Mouse (Mus musculus): ENCODE measurements around the gene Rab19. TPM values are rescaled to one million over a fixed set of nuclear protein-coding genes. Genes with fewer than 3 reads are reported as not detected.
"Not testable (repeated sequence)": the region's sequence is repeated elsewhere in the genome, so short reads cannot be mapped to it uniquely, and the experiment has no call there.

Rab19 gene
- total and polyA plus RNA-seq, 3 experiments = 0.10 TPM; not detected in 2

- H3K27me3 ChIP-seq (ENCODE audit: control insufficient read depth in 1 of 2, insufficient read depth in 2 of 2, low read length in 2 of 2); H3K9ac ChIP-seq (ENCODE audit: control insufficient read depth, low read depth, low read length, poor library complexity, severe bottlenecking); H3K27ac ChIP-seq (ENCODE audit: control insufficient read depth, low read depth, low read length); H3K79me2 ChIP-seq (ENCODE audit: control insufficient read depth, insufficient read depth, low read length, poor library complexity); H3K9me3 ChIP-seq (replicated peaks; ENCODE audit: insufficient read depth, low read length): not testable (repeated sequence)
- DNase-seq (ENCODE audit: low read depth, low spot score) = peak; percentile 72
- Histone ChIP-seq H3K4me1 (ENCODE audit: control insufficient read depth in 1 of 2, insufficient read depth in 2 of 2, low read length in 2 of 2) (peaks cover 5 to 20% of the 10 kb centered on the region in 2 experiments), H3K4me3 (ENCODE audit: control insufficient read depth in 1 of 2, insufficient read depth in 1 of 2, low read depth in 2 of 2, low read length in 2 of 2) (peak overlapping the region; percentile 9 to 49; a peak in 3 of 4 replicates), H3K36me3 (ENCODE audit: control insufficient read depth in 1 of 2, insufficient read depth in 2 of 2, low read length in 2 of 2) (peaks cover 0 to 14% of the 10 kb centered on the region in 2 experiments; a peak in 2 of 4 replicates)
- TF ChIP-seq MYC (IDR thresholded peaks at IDR 0.05; ENCODE audit: low read depth, low read length) (0 out of 2 replicates have a peak, but pooled peaks have one; percentile 57), TBP (IDR thresholded peaks at IDR 0.05; ENCODE audit: low read depth, low read length) (peak; percentile 96), CTCF (IDR thresholded peaks at IDR 0.05 in 2 of 3, conservative IDR thresholded peaks at IDR 0.05 in 1 of 3; ENCODE audit: control insufficient read depth in 1 of 3, insufficient read depth in 1 of 3, low read depth in 2 of 3, low read length in 3 of 3, poor library complexity in 1 of 3, severe bottlenecking in 1 of 3) (peak in 1 of 3 experiments; percentile 2; a peak in 1 of 6 replicates), MAFK (IDR thresholded peaks at IDR 0.05; ENCODE audit: borderline replicate concordance, low read depth, low read length) (peak; percentile 79; the same call in 1 of the 2 replicates)
Measured at GRCm38 (mm10) chr6:39378161-39378835, 2.7 kb upstream of the Rab19 start.

GRCm38 (mm10) chr6:39379224-39379623 is 1.8 kb upstream of the Rab19 start:
- H3K9ac ChIP-seq (ENCODE audit: control insufficient read depth, low read depth, low read length, poor library complexity, severe bottlenecking) = no peak overlapping the region
- peak; percentile 92 for DNase-seq (ENCODE audit: low read depth, low spot score)
- peak overlapping the region in 1 of 2 experiments; percentile 49; a peak in 2 of 4 replicates for H3K4me3 ChIP-seq (ENCODE audit: control insufficient read depth in 1 of 2, insufficient read depth in 1 of 2, low read depth in 2 of 2, low read length in 2 of 2)
- H3K9me3 ChIP-seq (replicated peaks; ENCODE audit: insufficient read depth, low read length) = no peaks in the 10 kb centered on the region
- H3K36me3 ChIP-seq (ENCODE audit: control insufficient read depth in 1 of 2, insufficient read depth in 2 of 2, low read length in 2 of 2) = peaks cover 0 to 14% of the 10 kb centered on the region in 2 experiments; a peak in 2 of 4 replicates
- peak overlapping the region; percentile 39; the same call in 1 of the 2 replicates for H3K27ac ChIP-seq (ENCODE audit: control insufficient read depth, low read depth, low read length)
- peaks cover 5 to 20% of the 10 kb centered on the region in 2 experiments for H3K4me1 ChIP-seq (ENCODE audit: control insufficient read depth in 1 of 2, insufficient read depth in 2 of 2, low read length in 2 of 2)
- H3K27me3 ChIP-seq (ENCODE audit: control insufficient read depth in 1 of 2, insufficient read depth in 2 of 2, low read length in 2 of 2) = no peaks in the 10 kb centered on the region
- H3K79me2 ChIP-seq (ENCODE audit: control insufficient read depth, insufficient read depth, low read length, poor library complexity) = no peaks in the 10 kb centered on the region; the same call in 1 of the 2 replicates
- TF ChIP-seq EP300 (IDR thresholded peaks at IDR 0.05; ENCODE audit: low read depth in 1 of 2, low read length in 2 of 2) (peak; percentile 68 to 71), RAD21 (IDR thresholded peaks at IDR 0.05; ENCODE audit: low read depth, low read length) (no peak), MXI1 (IDR thresholded peaks at IDR 0.05; ENCODE audit: low read depth, low read length) (peak; percentile 71; the same call in 1 of the 2 replicates), RCOR1 (IDR thresholded peaks at IDR 0.05; ENCODE audit: low read depth, low read length) (peak; percentile 100), POLR2AphosphoS5 (IDR thresholded peaks at IDR 0.05; ENCODE audit: borderline replicate concordance, low read depth, low read length) (no peak), CTCF (IDR thresholded peaks at IDR 0.05 in 2 of 3, conservative IDR thresholded peaks at IDR 0.05 in 1 of 3; ENCODE audit: control insufficient read depth in 1 of 3, insufficient read depth in 1 of 3, low read depth in 2 of 3, low read length in 3 of 3, poor library complexity in 1 of 3, severe bottlenecking in 1 of 3) (no peak), POLR2A (IDR thresholded peaks at IDR 0.05; ENCODE audit: control insufficient read depth in 1 of 2, insufficient read depth in 1 of 2, low read depth in 1 of 2, low read length in 2 of 2, poor library complexity in 1 of 2) (no peak), SMC3 (IDR thresholded peaks at IDR 0.05; ENCODE audit: low read depth, low read length) (no peak), ZC3H11A (IDR thresholded peaks at IDR 0.05; ENCODE audit: low read depth, low read length) (no peak), MAZ (IDR thresholded peaks at IDR 0.05; ENCODE audit: low read depth, low read length) (no peak), NELFE (IDR thresholded peaks at IDR 0.05; ENCODE audit: low read depth, low read length) (no peak), BHLHE40 (IDR thresholded peaks at IDR 0.05; ENCODE audit: borderline replicate concordance, low read depth, low read length) (peak; percentile 47; the same call in 1 of the 2 replicates), MEF2A (IDR thresholded peaks at IDR 0.05; ENCODE audit: extremely low read depth, insufficient replicate concordance, low read depth, low read length, poor library complexity, severe bottlenecking) (no peak), TCF12 (IDR thresholded peaks at IDR 0.05; ENCODE audit: low read depth, low read length) (peak; percentile 48), MYC (IDR thresholded peaks at IDR 0.05; ENCODE audit: low read depth, low read length) (peak; percentile 51; the same call in 1 of the 2 replicates), E2F4 (IDR thresholded peaks at IDR 0.05; ENCODE audit: borderline replicate concordance, low read depth, low read length) (no peak), ZNF384 (IDR thresholded peaks at IDR 0.05; ENCODE audit: low read depth, low read length) (no peak), MYB (IDR thresholded peaks at IDR 0.05; ENCODE audit: low read depth, low read length) (no peak), TBP (IDR thresholded peaks at IDR 0.05; ENCODE audit: low read depth, low read length) (0 out of 2 replicates have a peak, but pooled peaks have one; percentile 25), ZKSCAN1 (IDR thresholded peaks at IDR 0.05; ENCODE audit: low read depth, low read length) (no peak), GABPA (IDR thresholded peaks at IDR 0.05; ENCODE audit: low read depth, low read length) (no peak), ELF1 (IDR thresholded peaks at IDR 0.05; ENCODE audit: low read depth, low read length) (no peak), CHD1 (IDR thresholded peaks at IDR 0.05; ENCODE audit: low read depth, low read length) (no peak), POLR2AphosphoS2 (IDR thresholded peaks at IDR 0.05; ENCODE audit: low read length) (no peak), MAFK (IDR thresholded peaks at IDR 0.05; ENCODE audit: borderline replicate concordance, low read depth, low read length) (peak; percentile 64; the same call in 1 of the 2 replicates), TAL1 (IDR thresholded peaks at IDR 0.05; ENCODE audit: low read length) (peak; percentile 48), UBTF (IDR thresholded peaks at IDR 0.05; ENCODE audit: borderline replicate concordance, insufficient read depth, low read depth, low read length) (no peak), HCFC1 (IDR thresholded peaks at IDR 0.05; ENCODE audit: low read depth, low read length) (peak; percentile 50; the same call in 1 of the 2 replicates)

All from MEL (cell line).